Mouse (Mus musculus) MEL (cell line): ENCODE measurements around the gene Dlg2.

Experiments used
- CTCF ChIP-seq, 3 experiments: IDR thresholded peaks in 2 of 3; conservative IDR thresholded peaks in 1 of 3; 2 replicates each; pipeline ENCODE4 v1.5.1; 2011 to 2012; ENCODE audit warnings: low read length in 3 of 3, low read depth in 2 of 3, mild to moderate bottlenecking in 2 of 3, improper control_type of control experiment in 1 of 3, inconsistent platforms in 1 of 3, mixed read lengths in 1 of 3, moderate library complexity in 1 of 3; ENCODE audit not compliant: control insufficient read depth in 1 of 3, insufficient read depth in 1 of 3, poor library complexity in 1 of 3, severe bottlenecking in 1 of 3
- MAZ ChIP-seq: IDR thresholded peaks from 2 replicates; pipeline ENCODE4 v1.6.1; 2012; ENCODE audit warnings: low read depth, mild to moderate bottlenecking, inconsistent platforms, low read length, improper control_type of control experiment
- ZNF384 ChIP-seq: IDR thresholded peaks from 2 replicates; pipeline ENCODE4 v1.6.1; 2012; ENCODE audit warnings: low read depth, mild to moderate bottlenecking, inconsistent platforms, low read length, improper control_type of control experiment

DNA sequence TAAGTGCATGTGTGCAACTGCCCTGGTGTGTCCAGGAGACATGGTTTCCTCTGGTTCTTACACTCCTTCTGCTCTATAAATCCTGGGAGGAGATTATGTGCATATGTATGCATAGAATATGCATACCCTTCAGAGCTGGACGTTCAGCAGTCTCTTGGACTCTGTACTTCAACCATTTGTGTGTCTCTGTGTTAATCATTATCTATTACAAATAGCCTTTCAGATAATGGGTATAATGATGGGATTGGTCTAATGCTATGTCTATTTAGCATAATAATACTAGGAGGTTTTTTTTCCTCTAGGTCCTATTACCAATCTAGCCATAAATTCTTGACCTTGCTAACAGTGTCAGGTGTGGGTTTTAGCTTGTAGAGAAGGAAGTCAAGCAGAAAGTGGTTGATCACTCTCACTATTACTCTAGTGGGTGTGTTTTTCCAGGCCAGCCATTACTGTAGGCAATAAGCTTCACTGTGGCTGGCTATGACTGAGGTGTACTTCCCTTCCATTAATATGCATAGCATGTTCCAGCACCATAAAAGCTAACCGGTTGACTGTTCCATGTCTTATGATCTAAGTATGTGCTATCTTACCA, 1549.1 kb downstream of the Dlg2 start:
- TF ChIP-seq ZNF384: no peak
- TF ChIP-seq CTCF (IDR thresholded peaks at IDR 0.05 in 2 of 3, conservative IDR thresholded peaks at IDR 0.05 in 1 of 3; ENCODE audit: control insufficient read depth in 1 of 3, insufficient read depth in 1 of 3, low read depth in 2 of 3, low read length in 3 of 3, poor library complexity in 1 of 3, severe bottlenecking in 1 of 3): no peak
- no peak for TF ChIP-seq MAZ
